Mouse (Mus musculus): ENCODE results near the gene Btbd17. TPM values are rescaled to one million over a fixed set of nuclear protein-coding genes. Genes with fewer than 3 reads are reported as not detected.

Gene Btbd17
- 0.47 and 0.54 TPM in 2 replicates for polyA plus RNA-seq (2015; fragmentation: Nextera tagmentation; extraction: Ambion mirVana)

DNA sequence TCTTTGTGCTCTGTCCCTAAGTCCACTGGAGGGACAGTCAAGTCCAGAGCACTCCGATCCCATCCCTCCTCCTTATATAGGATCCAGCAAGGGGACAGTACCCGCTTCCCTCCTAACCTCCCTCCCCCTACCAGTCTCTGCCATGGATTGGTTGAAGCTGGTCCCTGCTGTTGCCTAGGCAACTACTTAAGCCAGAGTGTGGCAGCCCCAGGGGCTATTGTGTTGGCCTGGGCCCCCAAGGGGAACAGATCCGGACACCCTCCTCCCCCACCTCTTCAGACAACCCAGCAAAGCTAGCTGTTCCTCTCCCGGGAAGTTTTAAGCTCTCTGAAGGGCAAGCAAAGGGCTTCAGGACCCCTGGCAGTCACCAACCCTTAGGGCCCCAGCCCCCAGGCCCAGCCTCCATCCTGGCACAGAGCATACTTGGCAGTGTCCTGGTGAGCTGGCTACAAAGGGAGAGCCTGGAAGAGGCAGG is at the start of gene Btbd17:
Gene Btbd17, minus strand, starts transcription at position 98 of the 475 bp plus-strand sequence.
- no peaks in the 10 kb centered on the region for H3K9me3 ChIP-seq (ENCODE audit: low read length)
- peaks cover 38% of the 10 kb centered on the region for H3K4me1 ChIP-seq (ENCODE audit: insufficient read depth, low read length)
- H3K9ac ChIP-seq (replicated peaks; ENCODE audit: low read length), result no peak within 1 kb of the TSS
- 7% methylated on average over 4 of the region's 4 CpGs for WGBS
- H3K4me2 ChIP-seq (replicated peaks; ENCODE audit: low read depth, low read length), result peak within 1 kb of the TSS; percentile 57
- peaks cover 32% of the 10 kb centered on the region for H3K27me3 ChIP-seq (ENCODE audit: insufficient read depth, low read length)
- no peaks in the 10 kb centered on the region for H3K36me3 ChIP-seq (ENCODE audit: insufficient read depth, low read length)
- H3K27ac ChIP-seq (ENCODE audit: low read length), result 0 out of 2 replicates have a peak within 1 kb of the TSS, but pooled peaks have one; percentile 19
- H3K4me3 ChIP-seq (ENCODE audit: low read length), result peak within 1 kb of the TSS; percentile 42
- peak; percentile 24 for ATAC-seq (ENCODE audit: low FRiP score, low TSS enrichment)

DNA sequence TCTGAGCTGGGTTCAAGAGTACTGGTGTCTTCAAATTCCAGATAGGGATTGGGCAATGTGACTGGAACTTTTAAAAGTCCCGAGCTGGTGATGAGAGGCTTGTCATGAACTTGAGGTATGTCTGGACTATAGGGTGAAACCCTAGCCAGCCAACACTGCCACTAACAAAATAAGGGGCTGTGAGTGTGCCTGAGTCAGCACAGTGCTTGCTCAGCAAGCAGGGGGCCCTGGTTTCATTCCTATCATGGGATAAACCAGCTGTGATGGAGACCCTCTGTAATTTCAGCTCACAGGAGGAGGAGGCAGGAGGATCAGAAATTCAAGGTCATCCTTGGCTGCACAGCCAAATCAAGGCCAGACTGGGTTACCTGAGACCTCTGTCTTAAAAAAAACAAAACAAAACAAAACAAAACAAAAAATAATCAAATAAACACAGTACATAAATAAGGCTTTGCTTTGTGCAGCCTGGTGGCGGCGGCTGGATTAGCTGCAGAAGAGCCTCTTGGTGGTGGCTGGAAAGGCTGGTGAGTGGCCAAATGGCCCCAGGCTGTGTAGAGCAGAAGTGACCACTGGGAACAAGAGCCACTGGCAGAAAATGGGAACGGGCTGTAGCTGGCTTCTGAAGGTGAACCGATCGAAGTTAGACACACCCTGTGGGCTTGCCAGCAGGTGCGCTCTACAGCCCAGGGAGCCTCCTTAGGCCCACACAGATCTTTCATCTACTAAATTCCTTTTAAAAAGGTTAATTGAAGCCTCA is 48.9 kb upstream of the Btbd17 start:
- H3K27ac ChIP-seq (ENCODE audit: low read length), result peak overlapping the region; percentile 85

DNA sequence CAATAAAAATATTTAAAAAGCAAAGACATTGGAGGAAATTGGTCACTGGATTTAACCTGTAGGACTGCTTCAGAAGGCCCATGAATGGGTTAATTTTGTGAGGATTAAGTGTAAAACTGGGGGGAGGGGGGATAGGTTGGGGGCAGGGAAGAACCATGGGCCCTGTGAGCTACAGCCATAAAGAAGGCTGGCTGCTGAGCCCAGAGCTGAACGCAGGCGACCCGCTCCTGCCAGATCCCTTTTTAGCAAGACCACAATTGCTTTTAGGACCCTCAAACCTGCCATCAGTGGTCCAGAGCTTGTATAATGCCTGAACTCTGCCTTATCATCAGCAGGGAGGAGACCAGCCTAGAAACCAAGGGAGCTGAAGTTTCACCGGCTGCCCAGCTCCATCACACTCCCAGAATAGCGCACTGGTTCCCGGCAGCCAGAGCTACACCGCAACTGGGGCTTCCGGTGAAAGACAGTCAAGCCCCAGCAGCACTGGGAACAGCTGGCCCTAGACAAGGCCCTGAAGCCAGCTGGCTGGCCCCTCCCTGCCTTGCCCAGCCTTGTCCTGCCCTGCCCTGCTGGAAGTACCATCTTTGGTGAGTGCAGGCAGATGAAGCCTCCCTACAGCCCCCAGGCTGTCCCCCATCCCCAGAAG is 48.2 kb upstream of the Btbd17 start:
- Histone ChIP-seq H3K27me3 (ENCODE audit: insufficient read depth, low read length) (no peaks in the 10 kb centered on the region), H3K36me3 (ENCODE audit: insufficient read depth, low read length) (no peaks in the 10 kb centered on the region), H3K9ac (replicated peaks; ENCODE audit: low read length) (peak overlapping the region; percentile 55), H3K27ac (ENCODE audit: low read length) (peak overlapping the region; percentile 85), H3K4me3 (ENCODE audit: low read length) (0 out of 2 replicates have a peak overlapping the region, but pooled peaks have one; percentile 1), H3K9me3 (ENCODE audit: low read length) (peaks cover 3% of the 10 kb centered on the region; the same call in 1 of the 2 replicates), H3K4me1 (ENCODE audit: insufficient read depth, low read length) (peaks cover 44% of the 10 kb centered on the region), H3K4me2 (replicated peaks; ENCODE audit: low read depth, low read length) (peak overlapping the region; percentile 30; the same call in 1 of the 2 replicates)
- 8% methylated on average over 8 of the region's 8 CpGs for WGBS
- peak; percentile 75 for ATAC-seq (ENCODE audit: low FRiP score, low TSS enrichment)

More for the DNA sequence above, 48.9 kb upstream of the Btbd17 start:
- Histone ChIP-seq H3K9ac (replicated peaks; ENCODE audit: low read length) (peak overlapping the region; percentile 55), H3K4me1 (ENCODE audit: insufficient read depth, low read length) (peaks cover 51% of the 10 kb centered on the region), H3K4me2 (replicated peaks; ENCODE audit: low read depth, low read length) (peak overlapping the region; percentile 30; the same call in 1 of the 2 replicates), H3K9me3 (ENCODE audit: low read length) (peaks cover 3% of the 10 kb centered on the region; the same call in 1 of the 2 replicates), H3K27me3 (ENCODE audit: insufficient read depth, low read length) (no peaks in the 10 kb centered on the region), H3K4me3 (ENCODE audit: low read length) (0 out of 2 replicates have a peak overlapping the region, but pooled peaks have one; percentile 1), H3K36me3 (ENCODE audit: insufficient read depth, low read length) (no peaks in the 10 kb centered on the region)
- peak; percentile 53 for ATAC-seq (ENCODE audit: low FRiP score, low TSS enrichment)
- WGBS, result 39% methylated on average over 7 of the region's 7 CpGs

DNA sequence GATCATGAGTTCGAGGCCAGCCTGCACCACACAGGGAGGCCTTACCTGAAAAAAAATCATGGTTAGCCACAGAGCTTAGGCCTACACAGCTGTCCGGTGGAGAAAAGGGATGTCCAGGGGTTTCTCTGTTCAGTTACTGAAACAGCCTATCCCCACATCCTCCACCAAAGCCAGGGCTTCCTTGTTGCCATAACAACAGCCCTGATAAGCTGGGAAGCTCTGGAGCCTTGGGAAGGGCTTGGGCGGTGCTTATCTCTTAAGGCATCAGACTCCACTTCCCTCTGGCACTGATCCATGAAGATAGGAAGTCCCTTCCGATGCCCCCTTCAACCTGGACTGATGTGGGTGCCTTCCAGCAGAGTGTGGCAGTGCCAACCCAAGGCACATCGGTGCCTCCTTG is 37.4 kb upstream of the Btbd17 start:
- Histone ChIP-seq H3K4me1 (ENCODE audit: insufficient read depth, low read length) (peaks cover 40% of the 10 kb centered on the region), H3K9ac (replicated peaks; ENCODE audit: low read length) (no peak overlapping the region), H3K36me3 (ENCODE audit: insufficient read depth, low read length) (no peaks in the 10 kb centered on the region), H3K4me3 (ENCODE audit: low read length) (no peak overlapping the region), H3K27ac (ENCODE audit: low read length) (no peak overlapping the region), H3K9me3 (ENCODE audit: low read length) (no peaks in the 10 kb centered on the region), H3K27me3 (ENCODE audit: insufficient read depth, low read length) (no peaks in the 10 kb centered on the region), H3K4me2 (replicated peaks; ENCODE audit: low read depth, low read length) (no peak overlapping the region)
- ATAC-seq (ENCODE audit: low FRiP score, low TSS enrichment), result no peak
- WGBS, result 60% methylated on average over 5 of the region's 5 CpGs

DNA sequence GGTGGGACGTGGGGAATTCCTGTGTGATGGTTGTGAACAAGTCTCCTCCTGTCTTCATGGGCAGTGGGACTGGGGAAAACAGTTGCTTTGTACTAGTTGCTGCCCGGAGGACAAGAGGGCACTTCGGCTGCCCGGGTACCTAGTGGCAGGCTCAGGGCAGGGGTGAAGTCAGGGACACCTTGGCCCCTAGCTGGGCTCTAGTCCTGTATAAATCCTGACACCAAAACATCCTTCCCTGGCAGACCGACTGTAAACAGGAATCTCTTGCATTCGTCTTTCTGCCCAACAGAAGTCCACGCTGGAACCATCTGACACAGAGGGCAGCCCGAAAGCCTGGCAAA is 34.7 kb upstream of the Btbd17 start:
- peak overlapping the region; percentile 48 for H3K4me2 ChIP-seq (replicated peaks; ENCODE audit: low read depth, low read length)
- peak overlapping the region; percentile 94 for H3K27ac ChIP-seq (ENCODE audit: low read length)
- peak overlapping the region; percentile 32 for H3K4me3 ChIP-seq (ENCODE audit: low read length)
- H3K9me3 ChIP-seq (ENCODE audit: low read length), result no peaks in the 10 kb centered on the region
- peak overlapping the region; percentile 56 for H3K9ac ChIP-seq (replicated peaks; ENCODE audit: low read length)
- H3K36me3 ChIP-seq (ENCODE audit: insufficient read depth, low read length), result no peaks in the 10 kb centered on the region
- ATAC-seq (ENCODE audit: low FRiP score, low TSS enrichment), result peak; percentile 32; the same call in 1 of the 2 replicates
- WGBS, result 11% methylated on average over 8 of the region's 8 CpGs
- H3K4me1 ChIP-seq (ENCODE audit: insufficient read depth, low read length), result peaks cover 38% of the 10 kb centered on the region
- H3K27me3 ChIP-seq (ENCODE audit: insufficient read depth, low read length), result no peaks in the 10 kb centered on the region

DNA sequence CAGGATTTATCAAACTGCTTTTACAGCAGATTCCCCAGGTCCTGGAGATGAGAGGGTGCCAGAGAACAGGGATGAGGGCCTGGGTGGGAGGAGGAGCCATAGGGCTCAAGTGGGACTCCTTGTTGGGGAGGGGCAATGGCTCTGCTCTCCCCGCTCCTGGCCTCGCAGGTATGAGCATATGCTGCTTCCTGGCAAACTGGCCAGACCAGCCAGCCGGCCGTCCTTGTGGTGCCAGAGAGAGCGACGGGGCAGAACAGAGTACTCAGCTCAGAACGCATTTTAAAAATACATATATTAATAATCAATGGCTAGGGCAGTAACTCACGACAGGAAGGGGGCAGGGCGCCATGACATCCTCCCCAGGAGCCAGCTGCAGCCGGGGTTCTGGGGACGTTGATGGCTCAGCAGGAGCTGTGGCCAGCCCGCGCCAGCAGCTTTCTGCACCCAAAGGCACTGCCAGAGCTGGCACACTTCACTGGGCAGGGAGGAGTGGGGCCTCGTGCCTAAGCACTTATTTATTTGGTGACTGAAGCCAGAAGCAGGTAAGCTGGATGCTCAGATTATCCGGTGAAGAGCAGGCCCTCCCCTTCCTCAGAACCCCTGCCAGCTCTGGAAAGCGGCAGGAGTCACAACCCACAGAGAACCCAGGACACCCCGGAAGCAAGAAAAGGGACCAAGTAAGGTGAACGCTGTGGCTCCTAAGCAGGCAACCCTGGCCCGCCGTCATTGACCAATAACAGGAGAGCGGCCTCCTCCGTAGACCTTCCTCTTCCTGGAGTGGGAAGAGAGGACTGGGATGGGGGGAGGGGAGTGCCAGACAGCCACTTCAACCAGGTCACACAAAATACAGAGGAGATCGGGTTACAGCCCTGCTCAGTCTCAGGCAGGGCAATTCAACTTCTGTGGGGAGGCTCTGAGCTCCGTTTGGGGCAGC is 34.0 kb upstream of the Btbd17 start:
- H3K4me2 ChIP-seq (replicated peaks; ENCODE audit: low read depth, low read length), result peak overlapping the region; percentile 48
- peaks cover 38% of the 10 kb centered on the region for H3K4me1 ChIP-seq (ENCODE audit: insufficient read depth, low read length)
- ATAC-seq (ENCODE audit: low FRiP score, low TSS enrichment), result peak; percentile 92
- H3K27ac ChIP-seq (ENCODE audit: low read length), result peak overlapping the region; percentile 94
- WGBS, result 5% methylated on average over 24 of the region's 24 CpGs
- no peaks in the 10 kb centered on the region for H3K27me3 ChIP-seq (ENCODE audit: insufficient read depth, low read length)
- no peaks in the 10 kb centered on the region for H3K36me3 ChIP-seq (ENCODE audit: insufficient read depth, low read length)
- peak overlapping the region; percentile 56 for H3K9ac ChIP-seq (replicated peaks; ENCODE audit: low read length)
- no peaks in the 10 kb centered on the region for H3K9me3 ChIP-seq (ENCODE audit: low read length)
- H3K4me3 ChIP-seq (ENCODE audit: low read length), result peak overlapping the region; percentile 32

DNA sequence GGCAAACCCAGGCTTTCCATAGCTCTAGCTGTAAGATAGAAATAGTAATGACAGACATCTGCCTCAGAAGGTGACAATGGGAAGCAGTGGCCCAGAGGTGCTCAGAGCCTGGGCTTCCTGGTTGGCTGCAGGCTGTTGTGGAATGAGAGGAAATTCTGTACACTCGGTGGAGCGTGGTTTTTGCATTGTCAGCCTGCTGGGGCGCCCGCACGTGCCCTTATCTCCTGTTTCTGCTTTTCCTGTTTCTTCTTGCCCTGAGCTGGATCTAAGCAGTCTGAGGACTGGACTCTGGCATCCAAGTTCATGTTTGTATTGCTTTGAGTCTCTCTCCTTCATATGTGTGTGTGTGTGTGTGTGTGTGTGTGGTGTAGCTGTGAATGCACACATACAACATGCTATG is 30.9 kb upstream of the Btbd17 start:
- H3K4me2 ChIP-seq (replicated peaks; ENCODE audit: low read depth, low read length), result no peak overlapping the region
- no peak overlapping the region; the same call in 1 of the 2 replicates for H3K9ac ChIP-seq (replicated peaks; ENCODE audit: low read length)
- H3K9me3 ChIP-seq (ENCODE audit: low read length), result no peaks in the 10 kb centered on the region
- 18% methylated on average over 5 of the region's 5 CpGs for WGBS
- no peaks in the 10 kb centered on the region for H3K27me3 ChIP-seq (ENCODE audit: insufficient read depth, low read length)
- no peaks in the 10 kb centered on the region for H3K36me3 ChIP-seq (ENCODE audit: insufficient read depth, low read length)
- H3K4me3 ChIP-seq (ENCODE audit: low read length), result no peak overlapping the region
- ATAC-seq (ENCODE audit: low FRiP score, low TSS enrichment), result peak; percentile 57
- H3K27ac ChIP-seq (ENCODE audit: low read length), result peak overlapping the region; percentile 82
- peaks cover 58% of the 10 kb centered on the region for H3K4me1 ChIP-seq (ENCODE audit: insufficient read depth, low read length)

DNA sequence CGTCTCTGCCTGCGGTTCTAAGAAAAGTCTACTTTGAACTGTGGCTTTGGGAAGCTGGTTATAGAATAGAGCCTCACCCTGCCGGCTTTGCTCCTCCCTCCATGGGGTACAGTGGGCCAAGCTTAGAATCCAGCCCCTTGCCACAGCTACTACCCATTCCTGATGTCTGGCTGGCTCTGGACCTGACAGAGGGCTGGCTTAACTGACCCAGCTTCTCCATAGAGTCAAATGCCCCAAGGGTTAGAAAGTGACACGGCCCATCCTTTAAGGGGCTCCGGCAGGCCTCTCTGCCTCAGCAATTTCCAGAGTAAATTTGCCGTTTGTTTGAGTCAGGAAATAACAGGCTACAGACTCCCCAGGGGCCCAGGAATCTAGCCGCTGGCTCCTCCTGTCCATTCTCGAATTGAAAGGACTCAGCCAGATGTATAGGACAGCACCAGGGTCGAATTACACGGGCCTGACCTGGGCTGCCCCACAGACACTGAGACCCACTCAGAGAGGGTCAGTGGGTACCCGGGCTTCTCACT is 27.5 kb upstream of the Btbd17 start:
- Histone ChIP-seq H3K27ac (ENCODE audit: low read length) (peak overlapping the region; percentile 80), H3K9ac (replicated peaks; ENCODE audit: low read length) (peak overlapping the region; percentile 51), H3K27me3 (ENCODE audit: insufficient read depth, low read length) (no peaks in the 10 kb centered on the region), H3K4me1 (ENCODE audit: insufficient read depth, low read length) (peaks cover 38% of the 10 kb centered on the region), H3K4me3 (ENCODE audit: low read length) (no peak overlapping the region), H3K36me3 (ENCODE audit: insufficient read depth, low read length) (no peaks in the 10 kb centered on the region), H3K4me2 (replicated peaks; ENCODE audit: low read depth, low read length) (peak overlapping the region; percentile 16), H3K9me3 (ENCODE audit: low read length) (no peaks in the 10 kb centered on the region)
- 7% methylated on average over 11 of the region's 11 CpGs for WGBS
- ATAC-seq (ENCODE audit: low FRiP score, low TSS enrichment), result peak; percentile 69

DNA sequence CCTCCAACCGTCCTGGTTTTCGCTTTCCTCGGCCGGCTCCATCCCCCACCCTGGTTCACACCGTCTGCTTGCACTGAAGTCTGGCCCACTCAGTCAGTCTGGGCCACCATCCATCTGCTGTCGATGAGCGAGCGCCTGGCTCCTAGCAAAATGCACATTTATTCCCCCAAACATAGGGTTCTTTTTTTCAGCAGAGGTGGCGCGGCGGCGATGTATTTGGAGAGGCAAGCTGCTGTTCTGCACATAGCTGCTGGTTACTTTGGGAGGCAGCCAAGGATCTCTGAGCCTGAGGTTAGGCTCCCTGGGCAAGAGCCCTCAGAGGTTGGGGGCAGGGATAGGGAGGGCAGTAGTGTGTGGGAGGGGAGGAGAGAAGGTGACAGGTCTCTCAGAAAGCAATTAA is 27.0 kb upstream of the Btbd17 start:
- Histone ChIP-seq H3K36me3 (ENCODE audit: insufficient read depth, low read length) (no peaks in the 10 kb centered on the region), H3K27me3 (ENCODE audit: insufficient read depth, low read length) (no peaks in the 10 kb centered on the region), H3K4me3 (ENCODE audit: low read length) (no peak overlapping the region), H3K9me3 (ENCODE audit: low read length) (no peaks in the 10 kb centered on the region), H3K4me1 (ENCODE audit: insufficient read depth, low read length) (peaks cover 37% of the 10 kb centered on the region), H3K27ac (ENCODE audit: low read length) (peak overlapping the region; percentile 80), H3K9ac (replicated peaks; ENCODE audit: low read length) (peak overlapping the region; percentile 19; the same call in 1 of the 2 replicates), H3K4me2 (replicated peaks; ENCODE audit: low read depth, low read length) (peak overlapping the region; percentile 16)
- ATAC-seq (ENCODE audit: low FRiP score, low TSS enrichment), result peak; percentile 62; the same call in 1 of the 2 replicates
- 48% methylated on average over 12 of the region's 12 CpGs for WGBS

Measured in kidney, embryonic 16.5 days (tissue).